Mouse (Mus musculus) forelimb bud, embryonic 11.5 days (tissue): ENCODE data around the gene Gm28051.

ENCODE experiments used
- DNase-seq: peaks from one replicate; pipeline ENCODE4 v3.0.0-alpha.2; 2012; ENCODE audit warnings: low read depth, low spot score

The Gm28051 gene

DNA sequence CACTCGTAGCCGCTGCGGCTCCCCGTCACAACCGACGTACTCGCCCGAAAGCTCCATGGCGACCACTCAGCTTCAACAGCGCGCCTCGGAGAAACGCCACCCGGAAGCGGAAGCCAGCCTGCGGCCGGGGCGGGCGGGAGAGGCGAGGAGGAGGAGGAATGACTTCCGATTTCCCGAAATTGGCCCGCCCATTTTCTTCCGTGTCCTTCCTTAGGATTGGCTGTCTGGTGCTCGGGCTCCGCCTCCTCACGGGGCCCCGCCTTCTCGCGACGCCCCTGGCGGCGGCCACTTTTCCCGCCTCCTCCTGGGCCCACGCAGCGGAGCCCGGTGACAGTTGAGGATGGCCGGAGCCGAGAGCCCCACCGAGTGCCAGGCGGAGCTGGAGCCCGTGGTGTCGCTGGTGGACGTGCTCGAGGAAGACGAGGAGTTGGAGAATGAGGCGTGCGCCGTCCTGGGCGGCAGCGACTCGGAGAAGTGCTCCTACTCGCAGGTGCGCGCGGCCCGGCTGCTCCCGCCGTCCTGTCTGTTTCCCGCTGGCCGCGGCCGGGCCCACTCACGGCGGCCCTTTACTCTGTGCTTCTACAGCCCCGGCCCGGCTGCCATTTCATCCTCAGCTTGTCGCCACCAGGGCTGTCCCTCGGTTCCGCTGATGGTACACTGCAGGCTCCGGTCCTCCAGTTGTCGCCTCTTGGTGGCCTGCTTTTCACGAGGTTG, at the start of gene Gm28051, which contains the start of the genes Gon7 and Ubr7:
TSS of gene Gm28051 (minus strand) at position 77 of the 714 bp plus-strand sequence.
TSS of gene Gon7 (minus strand) at position 115 of the 714 bp plus-strand sequence.
TSS of gene Ubr7 (plus strand) at position 279 of the 714 bp plus-strand sequence.
- DNase-seq = peak; percentile 97

DNA sequence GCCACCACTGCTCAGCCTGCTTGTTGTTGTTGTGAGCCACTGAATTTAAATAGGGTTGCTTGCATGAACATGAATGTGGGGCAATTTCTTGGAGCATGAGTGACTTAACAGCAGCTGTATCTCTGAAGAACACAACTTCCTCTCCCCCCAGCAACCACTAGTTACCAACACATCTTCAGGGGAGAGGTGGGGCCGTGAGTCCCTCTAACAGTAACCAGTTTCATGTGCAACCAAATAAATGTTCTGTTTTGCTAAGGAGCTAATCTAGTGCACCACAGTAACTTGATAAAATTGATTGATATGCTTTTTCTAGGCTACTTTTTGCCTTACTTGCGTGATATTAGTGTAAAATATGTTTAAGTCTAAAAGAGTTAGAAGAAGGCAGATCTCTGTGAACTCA, 42.0 kb upstream of the Gm28051 start:
- DNase-seq = no peak

DNA sequence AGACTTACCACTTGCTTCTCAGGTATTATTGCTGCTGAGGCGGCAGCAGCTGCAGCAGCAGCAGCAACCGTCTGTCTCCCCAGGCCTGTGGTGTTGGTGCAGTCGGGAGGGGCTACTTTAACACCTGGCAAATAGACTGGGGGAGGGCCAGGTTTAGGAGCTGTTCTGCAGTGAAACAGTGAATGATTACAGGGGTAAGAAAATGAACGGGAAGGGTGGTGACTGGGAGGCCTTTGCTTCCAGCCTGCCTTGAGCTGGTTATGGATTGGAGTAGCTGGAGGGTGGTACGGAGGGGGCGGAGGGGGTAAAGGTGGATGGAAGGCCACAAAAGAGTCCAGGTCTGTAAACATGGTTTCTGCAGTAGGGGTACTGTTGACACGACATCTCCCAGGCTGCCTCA, 30.4 kb upstream of the Gm28051 start:
- no peak for DNase-seq

DNA sequence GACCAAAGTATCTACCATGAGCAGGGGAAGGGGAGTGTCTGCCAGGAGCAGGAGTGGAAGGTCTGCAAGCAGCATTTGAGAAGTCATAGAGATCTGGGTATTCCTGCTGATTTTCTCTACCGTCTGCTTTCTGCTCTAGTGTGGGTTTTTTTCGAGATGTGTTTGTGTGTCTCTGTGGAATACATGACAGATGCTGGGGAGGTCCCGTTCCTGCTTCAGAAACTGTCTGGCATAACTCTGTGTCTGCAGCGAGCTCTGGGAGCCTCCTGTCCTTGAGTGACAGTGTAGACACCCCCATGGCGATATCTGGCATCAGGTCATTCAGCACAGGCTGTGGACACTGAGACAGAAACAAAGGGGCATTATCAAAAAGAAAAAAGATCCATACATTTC, 28.0 kb upstream of the Gm28051 start:
- DNase-seq = no peak

DNA sequence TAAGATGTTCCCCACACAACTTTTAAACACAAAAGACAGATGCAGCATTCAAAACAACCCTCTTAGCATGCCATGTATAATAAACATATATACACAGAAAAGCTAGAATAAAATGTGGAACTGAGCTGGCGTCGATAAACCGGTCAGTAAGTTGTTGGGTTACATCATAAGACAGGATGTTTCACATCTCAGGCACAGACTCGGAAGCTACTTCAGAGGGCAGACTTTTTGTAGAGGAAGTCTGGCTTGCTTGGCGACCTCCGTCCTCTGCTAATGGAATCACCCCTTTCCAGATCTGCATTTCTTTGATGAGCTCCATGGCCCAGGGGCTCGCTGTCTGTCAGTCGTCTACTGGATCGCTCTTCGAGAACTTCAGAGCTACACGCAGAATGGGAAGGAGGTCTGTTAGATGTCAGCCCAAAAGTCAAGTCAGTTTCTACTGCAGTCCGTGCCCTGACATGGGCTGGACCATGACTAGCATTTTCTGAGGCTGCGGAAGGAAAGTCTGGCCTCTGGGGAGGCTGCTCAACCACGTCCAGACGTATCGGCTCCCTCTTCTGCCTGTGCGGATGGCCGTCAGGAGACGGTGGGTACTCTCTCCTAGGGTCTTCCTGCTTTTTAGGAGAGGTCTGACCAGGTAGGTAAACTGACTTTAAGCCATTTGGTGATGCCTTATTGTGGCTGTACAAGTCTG, 27.5 kb upstream of the Gm28051 start:
- DNase-seq = no peak

DNA sequence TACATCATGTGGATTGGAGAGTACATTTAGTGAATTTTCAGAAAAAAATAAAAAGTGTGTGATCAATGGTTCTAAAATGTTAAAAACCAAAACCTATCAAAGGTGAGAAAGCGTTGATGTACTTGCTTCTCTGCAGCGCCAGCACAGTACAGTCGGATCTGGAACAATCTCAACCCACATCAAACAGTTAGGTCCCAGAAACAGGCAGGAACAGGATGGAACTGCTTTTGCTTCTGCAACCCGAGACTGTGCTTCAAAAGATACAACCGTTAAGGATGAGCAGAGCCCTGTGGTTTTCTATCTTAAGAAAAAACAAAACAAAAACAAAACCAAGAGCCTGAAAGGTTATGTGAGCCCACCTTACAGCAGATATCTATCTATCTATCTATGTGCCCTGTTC, 25.3 kb upstream of the Gm28051 start:
- no peak for DNase-seq

DNA sequence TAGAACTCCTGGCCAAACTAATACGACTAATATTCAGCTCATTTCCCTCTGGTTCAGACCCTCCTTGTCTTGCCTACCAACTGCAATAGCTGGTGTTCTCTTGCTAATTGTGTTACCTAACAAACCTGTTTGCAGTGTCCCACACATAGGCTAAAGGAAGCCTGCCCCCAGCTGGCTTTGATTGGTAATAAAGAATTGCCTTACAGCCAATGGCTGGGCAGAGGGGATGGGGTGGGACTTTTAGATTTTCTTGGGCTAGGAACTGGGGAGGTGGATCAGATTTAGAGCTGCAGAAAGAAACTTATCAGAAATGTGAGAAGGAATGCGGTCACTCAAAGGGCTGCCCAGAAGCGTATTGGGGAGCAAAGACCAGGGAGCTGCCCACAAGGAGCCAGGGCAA, 21.9 kb upstream of the Gm28051 start:
- no peak for DNase-seq

DNA sequence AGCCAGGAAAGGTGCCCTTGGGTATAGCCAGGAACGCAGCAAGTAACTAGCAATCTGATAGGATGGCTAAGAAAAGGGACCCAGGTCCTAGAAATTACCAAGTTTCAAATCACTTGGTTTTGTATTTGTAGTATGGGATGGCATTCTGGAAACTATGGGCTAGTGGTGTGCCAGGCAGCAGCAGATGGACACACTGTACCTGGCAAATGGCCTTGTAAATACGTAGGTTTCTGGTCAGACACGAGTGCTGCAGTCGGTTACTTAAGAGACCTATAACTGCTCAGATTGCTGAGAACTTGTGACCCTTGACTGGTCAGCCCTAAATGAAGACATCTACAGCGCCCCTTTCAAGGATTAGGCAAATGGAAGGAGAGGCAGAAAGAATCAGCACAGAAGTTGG, 20.6 kb upstream of the Gm28051 start:
- no peak for DNase-seq

DNA sequence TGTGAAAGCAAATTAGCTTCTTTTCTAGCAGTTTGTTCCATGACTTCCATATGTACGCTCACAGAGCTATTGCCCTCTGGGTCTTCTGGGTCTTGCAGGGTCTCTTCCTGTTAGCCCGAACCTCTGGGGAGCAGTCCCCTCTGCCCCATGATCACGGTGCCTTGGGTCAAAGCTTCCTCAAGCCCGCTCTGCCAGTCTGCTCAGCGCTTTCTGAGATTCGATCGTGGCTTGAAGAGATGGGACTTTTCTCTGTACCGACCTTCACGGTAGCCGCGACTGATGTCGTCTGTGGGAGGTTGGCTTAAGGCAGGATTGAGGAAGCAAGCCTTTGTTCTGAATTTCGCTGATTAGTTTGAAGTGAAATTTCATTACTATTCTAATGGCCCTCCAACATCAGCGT, 18.5 kb upstream of the Gm28051 start:
- no peak for DNase-seq

DNA sequence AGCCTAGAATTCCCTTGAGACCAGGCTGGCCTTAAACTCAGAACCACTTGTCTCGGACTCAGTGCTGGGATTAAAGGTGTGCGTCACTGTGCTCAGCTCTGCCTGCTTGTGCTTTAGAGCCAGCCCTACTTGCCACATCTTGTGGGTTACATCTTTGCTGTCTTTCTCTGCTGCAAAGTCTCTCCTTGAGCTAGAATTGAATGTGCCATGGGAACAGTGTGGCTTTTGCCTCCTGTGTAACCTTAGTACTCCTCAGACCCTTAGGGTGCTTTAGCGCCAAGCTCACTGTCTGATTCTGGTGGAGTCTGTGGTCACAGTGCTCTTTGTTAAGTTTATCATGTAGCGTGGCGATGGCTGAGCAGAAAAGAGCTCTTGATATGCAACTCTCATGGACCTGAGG, 15.1 kb upstream of the Gm28051 start:
- DNase-seq = no peak

DNA sequence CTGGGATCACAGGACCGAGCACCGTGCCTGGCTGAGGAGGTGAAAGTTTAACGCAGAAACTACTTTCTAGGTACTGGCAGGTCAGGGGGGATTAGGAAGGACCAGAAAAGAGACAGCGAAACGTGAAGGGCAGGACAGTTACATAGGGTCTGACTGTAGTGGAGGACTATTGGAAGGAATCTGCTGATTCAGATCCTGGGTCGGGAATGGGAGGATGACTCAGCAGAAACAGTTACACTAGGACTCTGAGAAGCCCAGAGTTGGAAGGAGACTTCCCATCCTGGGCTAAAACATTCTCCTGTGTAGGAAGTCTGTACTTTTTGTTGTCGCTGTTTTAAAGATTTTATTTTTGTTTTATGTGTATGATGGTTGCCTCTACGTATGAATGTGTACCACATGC, 14.0 kb upstream of the Gm28051 start:
- no peak for DNase-seq

DNA sequence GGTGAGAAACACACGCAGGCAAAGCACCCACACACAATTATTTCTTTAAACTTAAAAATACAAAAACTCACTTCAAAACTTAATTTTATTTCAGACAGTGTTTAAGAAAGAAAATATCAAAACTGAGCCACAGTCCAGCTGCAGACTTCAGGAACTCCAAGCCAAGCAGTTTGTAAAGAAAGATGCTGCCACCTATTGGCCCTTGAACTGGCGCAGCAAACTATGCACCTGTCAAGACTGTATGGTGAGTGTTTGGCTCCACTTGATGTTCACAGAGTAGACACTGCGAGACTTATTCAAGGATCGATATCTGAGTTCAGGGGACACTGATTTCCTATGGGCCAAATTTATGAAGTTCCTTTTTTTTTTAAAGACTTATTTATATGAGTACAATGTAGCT, 11.4 kb upstream of the Gm28051 start:
- DNase-seq = no peak

DNA sequence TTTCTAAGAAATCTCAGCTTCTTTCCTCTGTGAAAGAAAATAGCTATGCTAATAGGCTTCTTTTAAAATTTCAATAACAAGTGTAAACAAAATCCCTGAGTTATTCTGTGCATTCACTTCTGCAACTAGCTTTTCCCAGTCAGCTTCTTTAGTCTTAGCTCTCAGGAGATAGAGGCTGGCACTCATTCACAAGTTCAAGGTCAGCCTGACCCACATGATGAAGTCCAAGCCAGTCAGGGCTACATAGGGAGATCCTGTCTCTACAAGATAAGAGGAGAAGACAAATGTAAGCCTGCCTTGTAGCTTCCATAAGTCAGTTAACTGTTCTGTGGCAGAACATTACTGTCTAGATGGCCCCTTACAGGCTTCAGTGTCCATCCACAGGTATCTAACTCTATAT, 6.1 kb upstream of the Gm28051 start:
- DNase-seq = no peak

DNA sequence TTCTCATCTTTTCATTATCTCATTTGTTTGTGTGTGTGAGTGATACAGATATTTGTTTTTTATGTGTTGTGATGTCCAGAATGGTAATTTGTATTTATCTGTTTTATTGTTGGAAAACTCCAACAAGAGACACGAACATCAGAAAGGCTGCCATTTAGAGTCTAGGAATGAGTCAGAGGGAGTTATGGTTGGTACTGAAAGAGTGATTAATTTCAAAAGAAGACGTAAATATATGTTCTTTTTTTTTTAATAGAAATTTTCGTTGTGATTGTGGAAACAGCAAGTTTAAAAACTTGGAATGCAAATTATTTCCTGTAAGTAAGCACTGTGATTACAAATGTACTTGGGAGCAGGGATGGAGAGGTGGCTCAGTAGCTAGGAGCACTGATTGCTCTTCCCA, 4.1 kb upstream of the Gm28051 start:
- DNase-seq = no peak

DNA sequence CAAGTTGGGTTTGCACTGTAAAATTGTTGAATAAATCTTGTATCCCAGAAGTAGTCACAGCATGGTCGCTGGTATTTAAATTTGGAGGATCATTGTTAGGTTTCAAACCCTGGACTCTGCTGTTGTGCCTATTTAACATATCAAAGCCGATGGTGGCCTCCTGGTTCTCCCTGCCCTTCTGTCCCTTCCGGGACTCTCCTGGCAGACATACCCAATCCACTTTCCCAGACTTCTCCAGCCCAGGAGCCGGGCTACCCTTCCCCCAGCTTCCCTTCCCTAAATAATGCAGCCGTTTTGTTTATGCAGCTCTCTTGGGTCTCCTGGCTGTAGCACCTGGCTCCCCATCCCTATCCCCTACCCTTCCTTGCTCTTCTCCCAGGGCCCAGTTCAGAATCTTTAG, 1.4 kb upstream of the Gm28051 start:
- no peak for DNase-seq

DNA sequence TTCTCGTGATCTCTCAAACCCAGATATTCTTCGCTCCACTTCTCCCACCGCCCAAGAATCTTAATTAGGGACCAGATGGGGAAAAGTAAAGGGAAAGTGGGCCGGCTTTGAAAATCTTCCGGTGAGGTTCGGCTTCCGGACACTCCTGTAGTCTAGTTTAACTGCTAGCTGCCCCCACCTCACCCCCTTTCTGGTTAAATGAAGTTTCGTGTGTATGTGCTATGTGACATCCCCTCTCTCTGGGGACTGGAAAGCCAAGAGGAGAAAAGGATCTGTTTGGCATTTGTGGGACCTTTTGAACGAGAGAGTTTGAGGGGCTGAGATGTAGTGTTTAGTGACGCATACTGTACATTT, 815 bp upstream of the Gm28051 start, which contains the start of gene Gm20604:
TSS of gene Gm20604 (minus strand) at position 270 of the 354 bp plus-strand sequence.
- DNase-seq = no peak

DNA sequence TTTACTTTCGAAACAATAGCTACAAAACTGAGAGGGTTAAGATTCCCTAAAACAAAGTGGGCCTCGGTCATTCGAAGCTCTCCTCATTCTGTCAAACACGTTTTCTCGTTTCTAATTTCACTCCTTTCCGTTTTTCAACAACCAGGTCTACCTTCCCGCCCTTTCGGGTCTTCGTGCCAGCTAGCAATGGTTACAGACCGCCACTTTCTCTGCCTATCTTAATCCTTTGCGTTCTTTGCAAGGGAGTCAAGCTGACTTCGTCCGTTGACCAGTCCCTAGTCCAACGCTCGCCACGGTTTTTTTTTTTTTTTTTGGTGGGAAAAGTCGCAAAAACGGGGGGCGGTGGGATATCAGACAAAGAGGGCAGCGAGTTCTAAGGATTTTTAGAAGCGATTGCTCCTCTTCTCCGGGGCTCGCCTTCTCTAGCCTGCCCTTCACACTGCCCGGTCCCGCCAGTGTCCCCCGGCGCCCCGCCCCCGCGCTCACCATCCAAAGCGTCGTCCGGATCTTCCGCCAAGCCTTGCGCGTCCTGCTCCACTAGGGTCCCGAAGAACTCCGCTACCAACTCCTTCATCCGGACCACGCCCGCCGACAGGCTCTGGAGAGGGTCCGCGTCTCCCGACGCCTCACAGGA, 393 bp downstream of the Gm28051 start:
- peak; percentile 16 for DNase-seq

DNA sequence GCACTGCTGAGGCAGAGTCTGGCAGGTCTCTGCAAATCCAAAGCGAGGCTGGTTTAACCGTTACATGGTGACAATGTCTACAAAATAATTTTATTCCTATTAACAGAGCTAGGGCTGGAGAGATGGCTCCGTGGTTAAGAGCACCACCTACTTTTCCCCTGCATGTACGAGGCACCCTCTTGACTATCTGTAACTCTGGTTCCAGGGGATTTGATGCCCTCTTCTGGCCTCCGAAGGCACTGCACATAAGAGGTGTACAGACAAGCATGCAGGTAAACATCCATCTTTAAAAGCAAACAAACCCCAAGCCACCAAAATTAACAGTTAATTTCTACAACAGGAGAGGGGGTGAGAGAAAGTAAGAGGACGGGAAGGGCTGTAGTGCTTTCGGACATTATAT, 1.3 kb downstream of the Gm28051 start:
- DNase-seq = no peak

DNA sequence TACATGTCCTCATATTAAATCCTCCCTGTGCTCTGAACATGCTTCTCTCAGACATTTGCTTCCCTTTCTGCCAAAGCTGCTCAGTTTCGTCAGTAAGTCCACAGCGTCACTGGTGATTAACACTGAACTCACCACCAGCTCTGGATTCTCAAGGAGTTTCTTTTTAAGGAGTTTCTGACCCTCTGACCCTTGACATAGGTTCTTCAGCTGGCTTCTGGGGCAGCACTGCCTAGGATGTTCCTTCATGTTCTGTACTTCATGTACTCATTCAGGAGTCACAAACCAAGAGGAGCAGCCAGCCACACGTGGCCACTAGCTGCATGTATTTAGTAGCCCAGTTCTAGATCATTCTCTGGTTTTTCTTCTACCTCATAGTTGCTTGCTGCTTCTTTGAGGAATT, 9.3 kb downstream of the Gm28051 start:
- no peak for DNase-seq

DNA sequence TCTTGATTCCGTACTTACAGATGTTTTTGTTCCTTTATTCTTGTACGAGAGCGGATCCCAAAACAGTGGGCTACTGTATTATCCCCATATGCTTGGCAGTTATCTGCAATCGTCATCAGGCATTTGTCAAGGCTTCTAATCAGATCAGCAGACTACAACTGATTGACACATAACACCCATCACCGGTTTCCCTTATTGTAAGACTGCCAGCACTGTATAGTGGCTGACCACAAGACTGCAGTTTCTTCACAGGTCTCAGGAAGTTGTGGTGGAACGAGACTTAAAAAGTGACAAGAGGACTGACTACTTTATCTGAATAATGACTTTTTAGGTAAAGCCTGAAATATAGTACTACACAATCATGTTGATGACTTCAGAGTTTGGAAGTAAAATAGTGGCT, 12.7 kb downstream of the Gm28051 start:
- no peak for DNase-seq

DNA sequence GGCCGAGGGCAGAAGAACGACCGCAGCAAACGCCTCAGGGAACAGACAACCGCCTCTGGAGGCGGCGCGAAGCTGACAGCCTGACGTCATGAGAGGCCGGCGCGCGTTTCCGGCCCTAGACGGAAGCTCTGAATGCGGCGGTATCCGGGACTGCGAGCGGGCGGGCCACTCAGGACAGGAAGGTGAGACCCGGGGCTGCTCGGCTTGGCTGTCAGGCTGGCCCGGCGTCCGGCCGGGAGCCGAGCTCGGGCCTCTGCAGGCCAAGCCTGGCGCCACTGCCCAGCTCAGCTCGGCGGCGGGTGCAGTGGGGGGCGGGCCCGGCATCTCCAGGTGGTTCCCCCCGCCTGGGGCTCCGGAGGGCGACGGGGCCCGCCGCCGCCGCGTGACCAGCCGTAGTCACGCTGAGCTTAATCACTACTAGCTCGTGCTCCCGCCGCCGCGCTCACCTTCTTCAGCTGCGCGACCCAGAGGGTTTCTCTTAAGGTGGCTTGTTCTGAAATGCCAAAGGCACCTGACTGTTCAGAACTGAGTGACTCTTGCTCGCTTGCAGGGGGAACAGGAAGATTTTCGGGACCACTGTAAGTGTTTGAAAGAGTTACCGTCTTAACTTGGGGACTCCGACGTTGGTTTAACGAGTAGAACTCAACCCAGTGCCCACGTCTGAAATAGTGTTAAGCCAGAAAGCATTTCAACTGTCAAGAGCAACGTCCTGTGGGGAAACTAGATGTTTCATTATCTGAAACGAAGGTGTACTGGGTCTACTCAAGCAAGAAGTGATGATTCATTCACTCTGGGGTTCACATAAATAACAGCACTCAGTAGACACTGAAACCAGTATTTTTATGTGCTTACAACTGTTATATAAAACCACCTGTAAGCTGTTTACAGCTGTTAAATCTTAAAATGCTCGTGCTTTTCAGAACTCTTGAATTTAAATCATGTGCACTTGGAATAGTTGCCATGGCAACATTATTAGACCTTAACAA, 13.7 kb downstream of the Gm28051 start, which contains the start of the genes Moap1 and Tmem251:
TSS of gene Moap1 (minus strand) at position 73 of the 986 bp plus-strand sequence.
TSS of gene Tmem251 (plus strand) at position 174 of the 986 bp plus-strand sequence.
- peak; percentile 82 for DNase-seq
